Mouse (Mus musculus): ENCODE data around the gene Pou6f2.

DNA sequence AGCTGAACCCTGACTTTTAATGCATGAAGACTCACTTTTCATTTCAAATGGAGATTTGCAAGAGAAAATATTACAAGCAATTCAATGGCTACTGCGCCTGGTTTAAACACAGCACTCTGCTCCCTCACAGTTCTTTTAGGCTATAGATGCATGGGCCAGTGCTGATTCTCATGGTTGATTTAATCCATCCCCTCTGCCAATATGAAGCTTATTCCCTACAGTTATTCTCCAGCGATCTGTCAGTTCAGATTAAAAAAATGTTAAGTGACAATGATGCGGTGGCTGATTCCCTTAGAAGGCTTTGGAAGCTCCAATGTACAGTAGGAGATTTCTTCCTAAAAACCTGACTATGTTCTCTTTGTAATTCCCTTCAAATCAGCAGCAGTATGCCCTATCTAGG, 144.4 kb downstream of the Pou6f2 start:
- TF ChIP-seq CTCF (IDR thresholded peaks at IDR 0.05; ENCODE audit: control insufficient read depth, insufficient read depth, low read length) = no peak
- TF ChIP-seq POLR2A (IDR thresholded peaks at IDR 0.05; ENCODE audit: borderline replicate concordance, control insufficient read depth, low read depth, low read length) = no peak

Measured in bone marrow, adult 2 months (tissue).